Mouse (Mus musculus): Measurements from ENCODE around the gene E430018J23Rik. TPM values are rescaled to one million over a fixed set of nuclear protein-coding genes. Genes with fewer than 3 reads are reported as not detected.
"Not testable (repeated sequence)": the region's sequence is repeated elsewhere in the genome, so short reads cannot be mapped to it uniquely, and the experiment has no call there.

Gene E430018J23Rik
- total and polyA plus RNA-seq, 3 experiments = 3.1 to 4.0 (median 3.5) TPM

DNA sequence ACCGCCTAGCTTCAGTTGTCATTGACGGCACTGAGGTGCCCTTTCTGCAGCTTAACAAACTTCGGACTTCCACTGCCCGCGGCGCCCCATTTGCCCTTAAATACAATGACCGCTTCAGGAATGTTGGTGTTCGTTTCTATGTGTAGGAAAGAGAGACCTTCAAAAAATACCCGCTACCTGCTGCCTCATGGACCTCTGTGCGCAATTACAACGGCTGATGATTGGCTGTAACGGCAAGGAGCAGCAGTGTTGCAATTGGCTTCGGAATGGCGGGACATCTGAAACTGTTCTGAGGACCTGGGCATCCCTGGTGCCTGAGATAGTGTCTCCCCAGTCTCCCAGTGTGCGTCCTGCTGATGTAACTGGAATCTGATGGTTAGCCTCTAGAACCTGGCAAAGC is 28.8 kb upstream of the E430018J23Rik start:
- peaks cover 6% of the 10 kb centered on the region for H3K4me1 ChIP-seq (ENCODE audit: control insufficient read depth, insufficient read depth, low read length)
- no peaks in the 10 kb centered on the region for H3K36me3 ChIP-seq (ENCODE audit: control insufficient read depth, insufficient read depth, low read length)
- intact Hi-C loops (cut with DNase I) = loop anchor here (2.0 kb wide), 2 partner anchors 25 to 49 kb away; no protein-coding TSS in a partner anchor
- peak overlapping the region; percentile 87; the same call in 1 of the 2 replicates for H3K27ac ChIP-seq
- no peak for TF ChIP-seq CTCF (IDR thresholded peaks at IDR 0.05)
- TF ChIP-seq POLR2A (IDR thresholded peaks at IDR 0.05; ENCODE audit: insufficient read depth, low read depth, low read length) = no peak
- no peak for TF ChIP-seq EP300 (IDR thresholded peaks at IDR 0.05; ENCODE audit: insufficient read depth, low read depth, low read length)
- no peaks in the 10 kb centered on the region for H3K79me2 ChIP-seq (replicated peaks; ENCODE audit: control insufficient read depth, insufficient read depth, low read length)
- 1% methylated on average over 15 of the region's 15 CpGs for WGBS
- no peaks in the 10 kb centered on the region for H3K27me3 ChIP-seq (ENCODE audit: control insufficient read depth, insufficient read depth, low read length)
- H3K9ac ChIP-seq (ENCODE audit: low read depth, low read length) = no peak overlapping the region
- no peak for DNase-seq
- H3K4me3 ChIP-seq = peak overlapping the region; percentile 83

DNA sequence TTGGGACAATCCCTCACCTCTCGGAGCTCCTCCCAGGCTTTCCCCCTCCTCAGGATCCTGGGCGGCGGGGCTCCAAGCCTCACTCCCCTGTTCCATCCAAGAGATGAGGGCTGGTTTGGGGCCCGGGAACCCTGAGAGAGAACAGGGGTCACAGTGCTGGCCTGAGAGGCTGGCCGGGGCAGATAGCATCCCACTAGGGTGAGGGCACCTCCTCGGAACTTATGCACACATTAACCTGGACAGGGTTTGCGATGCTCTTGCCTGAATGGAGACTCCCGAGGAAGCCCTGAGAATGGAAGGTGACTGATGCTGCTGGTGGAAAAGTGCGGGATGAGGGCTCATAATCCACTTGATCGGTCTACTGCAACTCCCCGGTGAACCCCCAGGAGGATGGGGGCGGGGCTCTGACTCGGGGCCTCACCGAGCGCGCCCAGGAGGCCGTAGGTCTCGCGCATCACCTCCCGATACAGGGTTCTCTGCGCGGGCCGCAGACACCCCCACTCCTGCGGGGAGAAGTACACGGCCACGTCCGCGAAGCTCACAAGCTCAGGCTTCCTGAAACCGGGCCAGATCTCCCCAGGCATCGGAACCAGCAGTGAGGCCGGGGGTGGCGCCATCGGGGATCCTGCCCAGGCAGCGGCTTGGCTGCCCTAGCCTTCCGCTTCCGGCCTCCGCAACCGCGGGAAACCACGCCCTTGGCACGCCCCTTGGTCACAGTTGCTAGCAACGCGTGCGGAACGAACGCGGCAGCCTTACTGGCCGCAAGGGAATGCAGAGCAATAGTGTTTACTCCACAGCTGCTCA is 28.2 kb upstream of the E430018J23Rik start, which contains the start of gene Zfp688:
TSS of gene Zfp688 (minus strand) at position 681 of the 804 bp plus-strand sequence.
- Histone ChIP-seq H3K79me2 (replicated peaks; ENCODE audit: control insufficient read depth, insufficient read depth, low read length) (no peaks in the 10 kb centered on the region), H3K27me3 (ENCODE audit: control insufficient read depth, insufficient read depth, low read length) (no peaks in the 10 kb centered on the region), H3K27ac (peak within 1 kb of the TSS; percentile 87), H3K4me3 (peak within 1 kb of the TSS; percentile 83), H3K4me1 (ENCODE audit: control insufficient read depth, insufficient read depth, low read length) (peaks cover 6% of the 10 kb centered on the region), H3K9ac (ENCODE audit: low read depth, low read length) (peak within 1 kb of the TSS; percentile 73), H3K36me3 (ENCODE audit: control insufficient read depth, insufficient read depth, low read length) (no peaks in the 10 kb centered on the region)
- intact Hi-C loops (cut with DNase I) = loop anchor here (2.0 kb wide), 2 partner anchors 25 to 49 kb away; no protein-coding TSS in a partner anchor
- 2% methylated on average over 48 of the region's 48 CpGs for WGBS
- peak; percentile 97 to 98 for DNase-seq
- TF ChIP-seq CTCF (IDR thresholded peaks at IDR 0.05) (peak; percentile 47), EP300 (IDR thresholded peaks at IDR 0.05; ENCODE audit: insufficient read depth, low read depth, low read length) (peak; percentile 84), POLR2A (IDR thresholded peaks at IDR 0.05; ENCODE audit: insufficient read depth, low read depth, low read length) (peak; percentile 87)

DNA sequence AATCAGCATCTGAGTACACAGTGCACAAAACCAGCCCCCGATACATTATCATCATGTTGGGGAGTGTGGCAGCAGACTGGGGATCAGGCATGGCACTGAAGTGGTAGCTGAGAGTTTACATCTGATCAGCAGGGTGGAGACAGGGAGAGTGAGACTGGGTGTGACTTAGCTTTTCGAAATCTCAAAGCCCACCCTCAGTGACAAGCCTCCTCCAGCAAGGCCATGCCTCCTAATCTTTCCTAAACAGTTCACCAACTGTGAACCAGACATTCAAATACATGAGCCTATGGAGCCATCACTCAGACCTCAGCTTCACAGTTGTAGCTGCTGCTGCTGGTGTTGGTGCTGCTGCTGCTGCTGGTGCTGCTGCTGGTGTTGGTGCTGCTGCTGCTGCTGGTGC is 18.0 kb upstream of the E430018J23Rik start:
- no peak for TF ChIP-seq POLR2A (IDR thresholded peaks at IDR 0.05; ENCODE audit: insufficient read depth, low read depth, low read length)
- no peak for TF ChIP-seq CTCF (IDR thresholded peaks at IDR 0.05)
- TF ChIP-seq EP300 (IDR thresholded peaks at IDR 0.05; ENCODE audit: insufficient read depth, low read depth, low read length) = no peak
- peaks cover 2% of the 10 kb centered on the region for H3K4me1 ChIP-seq (ENCODE audit: control insufficient read depth, insufficient read depth, low read length)
- no peak overlapping the region for H3K4me3 ChIP-seq
- no peaks in the 10 kb centered on the region for H3K27me3 ChIP-seq (ENCODE audit: control insufficient read depth, insufficient read depth, low read length)
- WGBS = 56% methylated on average over 2 of the region's 2 CpGs
- no peak overlapping the region for H3K9ac ChIP-seq (ENCODE audit: low read depth, low read length)
- no peaks in the 10 kb centered on the region for H3K36me3 ChIP-seq (ENCODE audit: control insufficient read depth, insufficient read depth, low read length)
- DNase-seq = no peak
- H3K79me2 ChIP-seq (replicated peaks; ENCODE audit: control insufficient read depth, insufficient read depth, low read length) = no peaks in the 10 kb centered on the region
- intact Hi-C loops (cut with DNase I) = no loop called here
- no peak overlapping the region for H3K27ac ChIP-seq

DNA sequence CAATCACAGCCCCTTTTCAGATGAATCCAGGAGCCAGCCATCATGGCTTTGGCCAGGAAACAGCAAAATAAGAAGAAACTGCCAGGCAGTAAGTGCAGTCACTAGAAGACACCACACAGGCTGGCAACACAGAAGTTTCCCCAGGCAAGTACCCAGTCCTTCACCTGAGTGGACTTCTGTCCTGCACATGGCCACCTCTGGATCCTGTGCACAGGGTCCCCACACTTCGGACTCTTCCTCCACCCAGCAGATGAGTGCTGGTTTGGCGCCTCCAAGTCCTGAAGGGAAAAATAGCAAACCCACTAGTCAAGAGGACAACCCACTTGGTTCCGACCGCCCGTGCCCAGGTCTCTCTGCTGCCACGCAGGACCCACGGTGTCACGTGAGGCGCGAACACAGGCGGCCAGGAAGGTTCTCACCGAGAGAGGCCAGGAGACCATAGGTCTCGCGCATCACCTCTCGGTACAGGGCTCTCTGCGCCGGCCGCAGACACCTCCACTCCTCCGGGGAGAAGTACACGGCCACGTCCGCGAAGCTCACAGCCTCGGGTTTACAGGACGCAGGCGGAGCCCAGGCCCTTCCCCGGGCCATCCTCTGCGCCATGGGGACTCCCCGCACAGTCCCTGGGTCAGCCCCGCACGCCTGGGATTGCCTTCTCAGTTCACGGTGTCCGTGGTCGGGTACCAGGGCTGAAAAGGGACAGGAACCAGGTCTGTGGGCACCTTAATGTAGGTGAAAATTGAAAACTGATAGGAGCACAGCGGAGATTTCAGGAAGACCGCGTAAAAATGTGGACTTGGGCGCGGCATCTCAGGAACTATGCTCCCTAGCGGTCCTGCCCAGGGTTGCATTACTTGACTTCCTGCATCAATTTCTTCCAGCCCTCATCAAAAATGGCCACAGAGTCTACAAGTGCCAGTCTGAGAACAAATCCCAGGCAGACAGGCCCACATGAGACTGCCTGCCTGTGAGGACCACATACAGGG is 12.9 kb upstream of the E430018J23Rik start, which contains the start of gene Zfp764:
TSS of gene Zfp764 (minus strand) at position 821 of the 986 bp plus-strand sequence.
- not testable (repeated sequence) for H3K27me3 ChIP-seq (ENCODE audit: control insufficient read depth, insufficient read depth, low read length); H3K36me3 ChIP-seq (ENCODE audit: control insufficient read depth, insufficient read depth, low read length); H3K4me1 ChIP-seq (ENCODE audit: control insufficient read depth, insufficient read depth, low read length); H3K79me2 ChIP-seq (replicated peaks; ENCODE audit: control insufficient read depth, insufficient read depth, low read length)
- H3K27ac ChIP-seq = peak within 1 kb of the TSS; percentile 92
- DNase-seq = peak; percentile 86 to 90
- WGBS = 3% methylated on average over 40 of the region's 40 CpGs
- peak; percentile 64; the same call in 1 of the 2 replicates for TF ChIP-seq EP300 (IDR thresholded peaks at IDR 0.05; ENCODE audit: insufficient read depth, low read depth, low read length)
- TF ChIP-seq CTCF (IDR thresholded peaks at IDR 0.05) = peak; percentile 93
- peak; percentile 84 for TF ChIP-seq POLR2A (IDR thresholded peaks at IDR 0.05; ENCODE audit: insufficient read depth, low read depth, low read length)
- H3K4me3 ChIP-seq = peak within 1 kb of the TSS; percentile 77
- peak within 1 kb of the TSS; percentile 93 for H3K9ac ChIP-seq (ENCODE audit: low read depth, low read length)
- intact Hi-C loops (cut with DNase I) = loop anchor here (2.0 to 5.0 kb wide), 3 partner anchors 13 to 44 kb away; partner anchors contain the start of genes E430018J23Rik and Zfp689

DNA sequence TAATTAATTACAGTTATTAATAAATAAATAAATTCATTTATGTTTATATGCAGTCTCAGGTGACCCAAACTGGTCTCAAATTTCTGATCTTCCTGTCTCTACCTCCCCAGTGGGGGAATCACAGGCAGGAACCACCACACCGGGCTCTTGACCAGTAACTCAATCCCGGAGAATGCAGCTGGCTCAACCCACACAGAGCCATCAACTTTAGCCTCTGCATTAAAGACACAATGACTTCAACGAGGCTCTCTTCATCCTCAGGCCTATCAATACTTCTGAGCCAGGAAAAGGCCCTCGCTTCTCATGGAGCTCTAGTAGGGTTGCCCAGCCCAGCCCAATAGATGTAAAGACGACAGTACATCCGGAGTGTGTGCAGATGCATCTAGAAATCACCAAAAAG is 10.7 kb upstream of the E430018J23Rik start:
- 98% methylated on average over 6 of the region's 6 CpGs for WGBS
- H3K4me1 ChIP-seq (ENCODE audit: control insufficient read depth, insufficient read depth, low read length); H3K4me3 ChIP-seq; H3K9ac ChIP-seq (ENCODE audit: low read depth, low read length); H3K36me3 ChIP-seq (ENCODE audit: control insufficient read depth, insufficient read depth, low read length); H3K27ac ChIP-seq; intact Hi-C loops (cut with DNase I); H3K79me2 ChIP-seq (replicated peaks; ENCODE audit: control insufficient read depth, insufficient read depth, low read length); DNase-seq; H3K27me3 ChIP-seq (ENCODE audit: control insufficient read depth, insufficient read depth, low read length): not testable (repeated sequence)
